Mouse (Mus musculus): Measurements from ENCODE around the gene Cdkal1. TPM values are rescaled to one million over a fixed set of nuclear protein-coding genes. Genes with fewer than 3 reads are reported as not detected.

Cdkal1 gene
- polyA plus RNA-seq, 2 experiments = 2.0 to 7.7 TPM

DNA sequence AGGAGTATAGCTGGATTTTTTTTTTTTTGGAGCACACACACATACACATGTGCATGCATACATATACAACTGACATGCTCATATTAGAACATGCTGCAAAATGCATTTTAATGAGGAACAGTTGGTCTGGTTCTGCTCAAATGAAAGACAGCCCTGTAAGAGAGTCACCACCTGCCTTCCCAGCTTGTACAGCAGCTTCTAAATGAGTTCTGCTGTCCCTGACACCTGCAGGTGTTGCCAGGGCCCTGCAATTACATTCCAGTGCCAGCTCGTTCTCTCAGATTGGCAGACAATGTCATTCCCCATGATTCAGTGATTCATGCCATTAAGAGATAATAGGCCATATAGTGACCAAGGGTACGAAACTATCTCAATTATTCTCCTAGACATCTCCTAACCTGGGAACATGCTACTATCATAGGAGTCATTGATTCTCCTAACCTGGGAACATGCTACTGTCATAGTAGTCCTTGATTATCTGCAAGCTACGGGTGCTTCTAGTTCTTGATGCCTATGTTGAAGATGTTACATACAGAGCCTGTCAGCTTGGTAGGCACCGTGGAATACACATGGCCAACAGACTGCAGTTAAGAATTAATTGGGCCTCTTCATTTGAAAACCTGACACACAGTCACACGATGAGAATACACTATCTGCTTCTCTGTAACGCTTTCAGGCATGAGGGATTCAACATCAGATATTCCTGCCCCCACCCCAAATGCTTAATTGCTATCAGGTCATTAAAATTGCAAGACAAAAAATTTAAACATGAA is 522.6 kb downstream of the Cdkal1 start:
- Histone ChIP-seq H3K27ac (no peak overlapping the region), H3K9me3 (ENCODE audit: control insufficient read depth, low read length) (no peaks in the 10 kb centered on the region), H3K4me3 (ENCODE audit: insufficient read depth in 1 of 2, low read depth in 2 of 2, low read length in 2 of 2) (no peak overlapping the region), H3K27me3 (ENCODE audit: control insufficient read depth, insufficient read depth, low read length) (no peaks in the 10 kb centered on the region), H3K4me2 (ENCODE audit: low read depth) (no peak overlapping the region), H3K36me3 (replicated peaks; ENCODE audit: control insufficient read depth, insufficient read depth, low read depth) (no peaks in the 10 kb centered on the region), H3K4me1 (replicated peaks; ENCODE audit: control insufficient read depth in 2 of 2, insufficient read depth in 2 of 2, low read length in 1 of 2) (no peaks in the 10 kb centered on the region), H3K9ac (replicated peaks) (no peak overlapping the region)
- no peak for TF ChIP-seq CTCF (IDR thresholded peaks at IDR 0.05; ENCODE audit: low read depth)
- TF ChIP-seq EP300 (IDR thresholded peaks at IDR 0.05; ENCODE audit: low read depth) = no peak
- ATAC-seq (ENCODE audit: insufficient read depth) = no peak
- DNase-seq (ENCODE audit: low read depth in 3 of 3, low spot score in 3 of 3) = no peak
- 63% methylated on average over 6 of the region's 6 CpGs for WGBS (ENCODE audit: insufficient replicate concordance)

GRCm38 (mm10) chr13:29325946-29326345 is 529.5 kb downstream of the Cdkal1 start:
- Histone ChIP-seq H3K27me3 (ENCODE audit: control insufficient read depth, insufficient read depth, low read length) (no peaks in the 10 kb centered on the region), H3K4me1 (replicated peaks; ENCODE audit: control insufficient read depth in 2 of 2, insufficient read depth in 2 of 2, low read length in 1 of 2) (no peaks in the 10 kb centered on the region), H3K36me3 (replicated peaks; ENCODE audit: control insufficient read depth, insufficient read depth, low read depth) (no peaks in the 10 kb centered on the region), H3K4me3 (ENCODE audit: insufficient read depth in 1 of 2, low read depth in 2 of 2, low read length in 2 of 2) (no peak overlapping the region), H3K9ac (replicated peaks) (no peak overlapping the region), H3K9me3 (ENCODE audit: control insufficient read depth, low read length) (no peaks in the 10 kb centered on the region), H3K27ac (no peak overlapping the region), H3K4me2 (ENCODE audit: low read depth) (no peak overlapping the region)
- 77% methylated on average over 4 of the region's 4 CpGs for WGBS (ENCODE audit: insufficient replicate concordance)
- TF ChIP-seq CTCF (IDR thresholded peaks at IDR 0.05; ENCODE audit: low read depth) (no peak), EP300 (IDR thresholded peaks at IDR 0.05; ENCODE audit: low read depth) (no peak)
- ATAC-seq (ENCODE audit: insufficient read depth) = no peak
- no peak for DNase-seq (ENCODE audit: low read depth in 3 of 3, low spot score in 3 of 3)

DNA sequence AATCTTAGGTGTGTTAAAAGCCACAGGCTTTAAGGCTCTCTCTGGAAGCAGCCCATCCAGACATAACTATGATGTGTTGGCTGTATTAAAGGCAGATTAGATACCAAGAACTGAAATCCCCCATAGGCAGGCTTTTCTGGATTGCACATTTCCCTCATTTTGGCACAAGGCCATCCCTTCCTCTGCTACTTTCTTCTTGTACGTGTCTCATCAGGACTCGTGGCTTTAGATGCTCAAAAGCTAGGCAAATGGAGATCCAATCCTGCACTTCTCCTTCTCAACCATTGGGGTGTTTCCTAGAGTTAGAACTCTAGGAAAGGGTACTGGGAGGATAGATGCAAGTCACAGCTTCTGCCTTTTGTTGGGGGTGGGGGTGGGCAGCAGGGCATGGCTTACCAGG is 535.1 kb downstream of the Cdkal1 start:
- TF ChIP-seq EP300 (IDR thresholded peaks at IDR 0.05; ENCODE audit: low read depth) = no peak
- no peak for TF ChIP-seq CTCF (IDR thresholded peaks at IDR 0.05; ENCODE audit: low read depth)
- DNase-seq (ENCODE audit: low read depth in 3 of 3, low spot score in 3 of 3) (no peak), ATAC-seq (ENCODE audit: insufficient read depth) (no peak)
- H3K9me3 ChIP-seq (ENCODE audit: control insufficient read depth, low read length) = no peaks in the 10 kb centered on the region
- H3K4me3 ChIP-seq (ENCODE audit: insufficient read depth in 1 of 2, low read depth in 2 of 2, low read length in 2 of 2) = no peak overlapping the region
- no peaks in the 10 kb centered on the region for H3K4me1 ChIP-seq (replicated peaks; ENCODE audit: control insufficient read depth in 2 of 2, insufficient read depth in 2 of 2, low read length in 1 of 2)
- WGBS (ENCODE audit: insufficient replicate concordance) = 61% methylated on average over 2 of the region's 2 CpGs
- H3K27me3 ChIP-seq (ENCODE audit: control insufficient read depth, insufficient read depth, low read length) = no peaks in the 10 kb centered on the region
- H3K27ac ChIP-seq = no peak overlapping the region
- no peak overlapping the region for H3K9ac ChIP-seq (replicated peaks)
- H3K36me3 ChIP-seq (replicated peaks; ENCODE audit: control insufficient read depth, insufficient read depth, low read depth) = no peaks in the 10 kb centered on the region
- H3K4me2 ChIP-seq (ENCODE audit: low read depth) = no peak overlapping the region

DNA sequence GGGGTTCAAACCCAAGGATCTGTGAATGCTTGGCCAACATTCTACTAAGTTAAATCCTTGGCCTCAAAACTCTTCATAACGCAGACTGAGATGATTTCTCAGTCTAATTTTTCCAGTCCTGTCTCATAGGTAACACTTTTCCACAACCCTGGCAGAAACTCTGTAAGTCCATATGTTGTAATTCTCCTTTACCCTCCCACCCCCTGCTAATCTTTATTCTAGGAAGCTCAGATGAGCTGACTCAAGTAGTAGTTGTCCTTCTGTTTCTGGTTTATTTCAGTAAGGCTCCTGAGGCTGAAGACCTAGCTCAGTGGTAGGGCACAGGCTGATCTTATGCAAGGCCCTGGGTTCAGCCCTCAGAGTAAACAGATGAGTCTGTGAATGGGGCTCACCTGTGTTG is 537.8 kb downstream of the Cdkal1 start:
- 63% methylated on average over 1 of the region's 1 CpGs for WGBS (ENCODE audit: insufficient replicate concordance)
- TF ChIP-seq EP300 (IDR thresholded peaks at IDR 0.05; ENCODE audit: low read depth) (no peak), CTCF (IDR thresholded peaks at IDR 0.05; ENCODE audit: low read depth) (no peak)
- H3K27me3 ChIP-seq (ENCODE audit: control insufficient read depth, insufficient read depth, low read length) = no peaks in the 10 kb centered on the region
- H3K9ac ChIP-seq (replicated peaks) = no peak overlapping the region
- H3K9me3 ChIP-seq (ENCODE audit: control insufficient read depth, low read length) = no peaks in the 10 kb centered on the region
- H3K27ac ChIP-seq = no peak overlapping the region
- H3K4me1 ChIP-seq (replicated peaks; ENCODE audit: control insufficient read depth in 2 of 2, insufficient read depth in 2 of 2, low read length in 1 of 2) = no peaks in the 10 kb centered on the region
- ATAC-seq (ENCODE audit: insufficient read depth) = no peak
- H3K4me3 ChIP-seq (ENCODE audit: insufficient read depth in 1 of 2, low read depth in 2 of 2, low read length in 2 of 2) = no peak overlapping the region
- no peaks in the 10 kb centered on the region for H3K36me3 ChIP-seq (replicated peaks; ENCODE audit: control insufficient read depth, insufficient read depth, low read depth)
- DNase-seq (ENCODE audit: low read depth in 3 of 3, low spot score in 3 of 3) = no peak
- H3K4me2 ChIP-seq (ENCODE audit: low read depth) = no peak overlapping the region

GRCm38 (mm10) chr13:29316271-29316670 is 539.2 kb downstream of the Cdkal1 start:
- Histone ChIP-seq H3K27me3 (ENCODE audit: control insufficient read depth, insufficient read depth, low read length) (no peaks in the 10 kb centered on the region), H3K27ac (no peak overlapping the region), H3K9me3 (ENCODE audit: control insufficient read depth, low read length) (no peaks in the 10 kb centered on the region), H3K4me3 (ENCODE audit: insufficient read depth in 1 of 2, low read depth in 2 of 2, low read length in 2 of 2) (no peak overlapping the region), H3K4me2 (ENCODE audit: low read depth) (no peak overlapping the region), H3K4me1 (replicated peaks; ENCODE audit: control insufficient read depth in 2 of 2, insufficient read depth in 2 of 2, low read length in 1 of 2) (no peaks in the 10 kb centered on the region), H3K9ac (replicated peaks) (no peak overlapping the region), H3K36me3 (replicated peaks; ENCODE audit: control insufficient read depth, insufficient read depth, low read depth) (no peaks in the 10 kb centered on the region)
- DNase-seq (ENCODE audit: low read depth in 3 of 3, low spot score in 3 of 3) = no peak
- TF ChIP-seq EP300 (IDR thresholded peaks at IDR 0.05; ENCODE audit: low read depth) (no peak), CTCF (IDR thresholded peaks at IDR 0.05; ENCODE audit: low read depth) (no peak)
- WGBS (ENCODE audit: insufficient replicate concordance) = 68% methylated on average over 5 of the region's 5 CpGs
- ATAC-seq (ENCODE audit: insufficient read depth) = no peak

All from liver, embryonic 14.5 days (tissue).